14 mouse cellular contexts compared by ENCODE assay signal in the genomic region with DNA sequence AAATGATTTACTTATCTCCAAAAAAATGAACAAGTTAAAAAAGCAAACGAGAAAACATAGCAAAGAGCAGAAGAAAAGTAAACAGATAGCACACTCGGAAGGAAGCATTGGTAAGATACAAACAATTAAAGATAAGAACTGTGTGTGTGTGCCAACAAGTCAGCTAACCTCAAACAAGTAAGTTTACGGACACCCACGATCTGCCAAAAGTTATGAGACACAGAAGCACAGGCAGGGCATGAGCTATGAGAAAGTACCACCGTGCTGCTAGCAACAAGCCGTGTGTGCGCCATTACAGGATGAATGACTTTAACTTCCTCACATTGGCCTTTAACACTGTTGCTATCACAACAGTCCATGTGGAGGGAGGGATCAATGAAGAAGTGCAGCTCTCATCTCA.
A peak's percentile ranks its signal among the peaks of the same experiment; 100 is the strongest.
DNase-seq lines count a peak whose midpoint lies in the region; ATAC-seq lines count a peak whose summit lies in the region.
"Had no signal": no experiment of that assay in that cellular context is flagged by ENCODE, and none has a peak within 500 bp of the region (broad histone marks: within the 10 kb centered on the region; RNA-seq: fewer than 3 reads in every experiment).

No protein-coding gene starts in this region.

- H3K9me3 ChIP-seq in lung, embryonic 16.5 days (ENCODE audit: control insufficient read depth, low read length), result no peaks in the 10 kb centered on the region
- H3K9me3 ChIP-seq in neural tube, embryonic 15.5 days (replicated peaks), result no peaks in the 10 kb centered on the region
- no peaks in the 10 kb centered on the region for H3K9me3 ChIP-seq in forebrain, embryonic 13.5 days (replicated peaks)
- H3K9me3 ChIP-seq: kidney, embryonic 15.5 days had no signal

- H3K36me3 ChIP-seq in lung, embryonic 16.5 days (ENCODE audit: control insufficient read depth, insufficient read depth, low read length), result no peaks in the 10 kb centered on the region
- H3K36me3 ChIP-seq in neural tube, embryonic 15.5 days, result no peaks in the 10 kb centered on the region
- no peaks in the 10 kb centered on the region for H3K36me3 ChIP-seq in forebrain, embryonic 13.5 days (ENCODE audit: poor library complexity, severe bottlenecking)
- H3K36me3 ChIP-seq: kidney, embryonic 15.5 days had no signal

- DNase-seq in adrenal gland, postnatal 14 days, result peak; percentile 21
- no peak for DNase-seq in adrenal gland, postnatal 4 days (ENCODE audit: low spot score in 2 of 2)
- DNase-seq in urinary bladder, postnatal 14 days (ENCODE audit: low spot score), result peak; percentile 4
- no peak for DNase-seq in urinary bladder, adult 2 months (ENCODE audit: low spot score)
- DNase-seq in right cerebral cortex, postnatal 14 days, result no peak
- DNase-seq: cerebellum, postnatal 25 days; forebrain, postnatal 0 days; gastrocnemius, adult 2 months; heart, postnatal 10 days had no signal

- no peak overlapping the region for H3K9ac ChIP-seq in lung, embryonic 16.5 days (ENCODE audit: low read length)
- no peak overlapping the region for H3K9ac ChIP-seq in neural tube, embryonic 15.5 days (replicated peaks)
- no peak overlapping the region for H3K9ac ChIP-seq in forebrain, embryonic 13.5 days
- H3K9ac ChIP-seq: forebrain, postnatal 0 days; kidney, embryonic 15.5 days had no signal

- H3K4me1 ChIP-seq in lung, embryonic 16.5 days (replicated peaks; ENCODE audit: control insufficient read depth, insufficient read depth, low read length), result peaks cover 8% of the 10 kb centered on the region
- peaks cover 5% of the 10 kb centered on the region; the same call in 1 of the 2 replicates for H3K4me1 ChIP-seq in neural tube, embryonic 15.5 days
- H3K4me1 ChIP-seq in forebrain, embryonic 13.5 days, result no peaks in the 10 kb centered on the region

- no peaks in the 10 kb centered on the region for H3K27me3 ChIP-seq in lung, embryonic 16.5 days (ENCODE audit: control insufficient read depth, insufficient read depth, low read depth, low read length)
- no peaks in the 10 kb centered on the region for H3K27me3 ChIP-seq in neural tube, embryonic 15.5 days (replicated peaks)
- H3K27me3 ChIP-seq in forebrain, embryonic 13.5 days, result no peaks in the 10 kb centered on the region
- H3K27me3 ChIP-seq: kidney, embryonic 15.5 days had no signal

- H3K4me2 ChIP-seq in lung, embryonic 16.5 days (ENCODE audit: low read depth, low read length), result peak overlapping the region; percentile 5; the same call in 1 of the 2 replicates
- H3K4me2 ChIP-seq in neural tube, embryonic 15.5 days, result no peak overlapping the region
- no peak overlapping the region for H3K4me2 ChIP-seq in forebrain, embryonic 13.5 days
- H3K4me2 ChIP-seq: kidney, embryonic 15.5 days had no signal

- no peak overlapping the region for H3K4me3 ChIP-seq in lung, embryonic 16.5 days (ENCODE audit: low read length)
- no peak overlapping the region for H3K4me3 ChIP-seq in neural tube, embryonic 15.5 days (replicated peaks)
- H3K4me3 ChIP-seq in forebrain, embryonic 13.5 days, result no peak overlapping the region
- H3K4me3 ChIP-seq: gastrocnemius, adult 2 months; kidney, embryonic 15.5 days had no signal

- WGBS in lung, embryonic 16.5 days, result 17% methylated on average over 7 of the region's 7 CpGs
- 83% methylated on average over 7 of the region's 7 CpGs for WGBS in neural tube, embryonic 15.5 days
- WGBS in forebrain, embryonic 13.5 days, result 91% methylated on average over 7 of the region's 7 CpGs

- no peak overlapping the region for H3K27ac ChIP-seq in lung, embryonic 16.5 days (ENCODE audit: low read length)
- no peak overlapping the region for H3K27ac ChIP-seq in neural tube, embryonic 15.5 days (replicated peaks)
- no peak overlapping the region for H3K27ac ChIP-seq in forebrain, embryonic 13.5 days
- H3K27ac ChIP-seq: gastrocnemius, adult 2 months; kidney, embryonic 15.5 days; macrophage had no signal

- ATAC-seq in lung, embryonic 16.5 days (ENCODE audit: low read depth), result peak; percentile 34; the same call in 1 of the 2 replicates
- no peak for ATAC-seq in neural tube, embryonic 15.5 days (ENCODE audit: low FRiP score)
- ATAC-seq in forebrain, embryonic 13.5 days, result no peak
- ATAC-seq: forebrain, postnatal 0 days had no signal

Comparison
In these comparisons a context has a peak if more than half of its experiments do, and no peak if none do; other contexts are left out.
1. DNase-seq: peak in adrenal gland, postnatal 14 days (single experiment) and urinary bladder, postnatal 14 days (single experiment); none in adrenal gland, postnatal 4 days (0 of 2), urinary bladder, adult 2 months (single experiment) and right cerebral cortex, postnatal 14 days (single experiment).